In the genomic region with DNA sequence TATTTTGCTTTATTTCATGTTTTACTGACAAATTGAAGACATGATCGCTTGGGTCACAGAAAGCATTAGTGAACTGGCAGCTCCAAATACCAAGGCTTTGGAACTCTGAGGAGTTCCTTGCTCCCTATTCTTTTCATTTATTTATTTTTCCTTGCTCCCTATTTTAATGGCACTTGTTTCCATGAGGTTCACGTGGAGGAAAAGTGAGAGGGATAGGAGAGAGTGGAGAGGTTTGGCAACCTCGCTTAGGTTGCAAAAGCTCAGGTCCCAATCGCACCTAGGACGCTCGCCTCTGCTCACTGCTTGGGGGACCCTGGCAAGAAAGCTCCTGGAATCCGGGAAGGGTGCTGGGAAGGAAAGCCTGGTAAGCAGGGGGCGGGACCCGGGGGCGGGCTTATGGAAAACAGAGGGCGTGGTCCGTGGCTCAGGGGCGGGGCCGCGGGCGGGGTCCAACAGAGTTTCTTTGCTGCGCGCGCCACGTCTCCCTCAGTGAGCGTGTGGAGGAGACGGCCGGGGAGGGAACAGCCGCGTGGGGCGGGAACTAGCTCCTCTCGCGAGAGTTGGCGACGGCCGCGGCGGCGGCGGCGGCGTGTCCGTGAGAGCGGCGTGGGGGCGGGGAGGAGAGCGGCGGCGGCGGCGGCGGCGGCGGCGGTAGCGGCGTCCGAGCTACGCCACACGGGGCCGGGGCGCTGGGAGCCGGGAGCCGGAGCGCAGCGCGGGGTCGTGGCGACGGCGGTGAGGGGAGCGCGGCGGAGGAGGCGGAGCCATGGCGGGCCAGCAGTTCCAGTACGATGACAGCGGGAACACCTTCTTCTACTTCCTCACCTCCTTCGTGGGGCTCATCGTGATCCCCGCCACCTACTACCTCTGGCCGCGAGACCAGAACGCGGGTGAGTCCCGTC, we compare ENCODE assay signal across 7 mouse cellular contexts. TPM values are rescaled to one million over a fixed set of nuclear protein-coding genes. Genes with fewer than 3 reads are reported as not detected.
A peak's percentile ranks its signal among the peaks of the same experiment; 100 is the strongest.
DNase-seq lines count a peak whose midpoint lies in the region; ATAC-seq lines count a peak whose summit lies in the region.

A gene (plus strand): TSS at position 498 of the 902 bp plus-strand sequence.

- H3K4me1 ChIP-seq in embryonic facial prominence, embryonic 11.5 days (ENCODE audit: control insufficient read depth, insufficient read depth, low read length): no peaks in the 10 kb centered on the region
- H3K4me1 ChIP-seq in limb, embryonic 10.5 days: peaks cover 24% of the 10 kb centered on the region
- H3K4me1 ChIP-seq in midbrain, embryonic 13.5 days (replicated peaks): peaks cover 32% of the 10 kb centered on the region

- peak; percentile 94 for ATAC-seq in embryonic facial prominence, embryonic 11.5 days (replicated peaks; ENCODE audit: insufficient number of reproducible peaks, low FRiP score, low TSS enrichment, low read depth)
- ATAC-seq in granulocyte monocyte progenitor cell, adult 5-6 weeks (replicated peaks; ENCODE audit: poor library complexity, severe bottlenecking): peak; percentile 85
- ATAC-seq in midbrain, embryonic 13.5 days: peak; percentile 94

- under 1% methylated on average over 53 of the region's 81 CpGs for WGBS in embryonic facial prominence, embryonic 11.5 days
- WGBS in limb, embryonic 10.5 days: under 1% methylated on average over 56 of the region's 81 CpGs
- WGBS in midbrain, embryonic 13.5 days: 1% methylated on average over 46 of the region's 81 CpGs

- no peaks in the 10 kb centered on the region for H3K36me3 ChIP-seq in embryonic facial prominence, embryonic 11.5 days (replicated peaks; ENCODE audit: control insufficient read depth, insufficient read depth, low read depth, low read length)
- no peaks in the 10 kb centered on the region for H3K36me3 ChIP-seq in limb, embryonic 10.5 days
- no peaks in the 10 kb centered on the region for H3K36me3 ChIP-seq in midbrain, embryonic 13.5 days

- peak within 1 kb of the TSS; percentile 87 for H3K4me3 ChIP-seq in embryonic facial prominence, embryonic 11.5 days (ENCODE audit: low read depth, low read length)
- H3K4me3 ChIP-seq in limb, embryonic 10.5 days: peak within 1 kb of the TSS; percentile 73
- H3K4me3 ChIP-seq in midbrain, embryonic 13.5 days (replicated peaks): peak within 1 kb of the TSS; percentile 97

- H3K9me3 ChIP-seq in embryonic facial prominence, embryonic 11.5 days (replicated peaks; ENCODE audit: control insufficient read depth, low read length): no peaks in the 10 kb centered on the region
- no peaks in the 10 kb centered on the region for H3K9me3 ChIP-seq in limb, embryonic 10.5 days (replicated peaks)
- H3K9me3 ChIP-seq in midbrain, embryonic 13.5 days: no peaks in the 10 kb centered on the region

- H3K27ac ChIP-seq in embryonic facial prominence, embryonic 11.5 days (replicated peaks; ENCODE audit: low read depth, low read length): peak within 1 kb of the TSS; percentile 82
- peak within 1 kb of the TSS; percentile 94 for H3K27ac ChIP-seq in limb, embryonic 10.5 days
- H3K27ac ChIP-seq in midbrain, embryonic 13.5 days: peak within 1 kb of the TSS; percentile 95

- H3K4me2 ChIP-seq in embryonic facial prominence, embryonic 11.5 days (ENCODE audit: low read depth, low read length): peak within 1 kb of the TSS; percentile 50
- peak within 1 kb of the TSS; percentile 76 for H3K4me2 ChIP-seq in midbrain, embryonic 13.5 days (replicated peaks)

- no peaks in the 10 kb centered on the region for H3K27me3 ChIP-seq in embryonic facial prominence, embryonic 11.5 days (ENCODE audit: control insufficient read depth, insufficient read depth, low read length)
- no peaks in the 10 kb centered on the region for H3K27me3 ChIP-seq in limb, embryonic 10.5 days (ENCODE audit: low read depth, poor library complexity, severe bottlenecking)
- 0 out of 2 replicates have a peak, but pooled peaks cover 3% of the 10 kb centered on the region for H3K27me3 ChIP-seq in midbrain, embryonic 13.5 days

- peak; percentile 99 for DNase-seq in adrenal gland, postnatal 14 days
- DNase-seq in embryonic facial prominence, embryonic 11.5 days (ENCODE audit: low spot score): peak; percentile 98
- DNase-seq in kidney, adult 11 months: peak; percentile 96
- peak; percentile 100 for DNase-seq in limb, embryonic 10.5 days (ENCODE audit: low spot score)
- DNase-seq in spleen, adult 12 weeks (ENCODE audit: low spot score): peak; percentile 93

- peak within 1 kb of the TSS; percentile 97 for H3K9ac ChIP-seq in embryonic facial prominence, embryonic 11.5 days (replicated peaks; ENCODE audit: low read length)
- peak within 1 kb of the TSS; percentile 99 for H3K9ac ChIP-seq in midbrain, embryonic 13.5 days (replicated peaks)

RNA-seq across cellular contexts. Expression of the gene that starts here (rescaled TPM):
- 56.2 and 70.6 TPM in 2 replicates for total RNA-seq in adrenal gland, postnatal 14 days (2021)
- 26.0 and 29.4 TPM in 2 replicates for polyA plus RNA-seq in embryonic facial prominence, embryonic 11.5 days (2014; fragmentation: Nextera tagmentation; extraction: Ambion mirVana)
- total RNA-seq in granulocyte monocyte progenitor cell, adult 5-6 weeks (2014; fragmentation: Nextera tagmentation): 45.5 and 54.6 TPM in 2 replicates
- 46.8 and 68.4 TPM in 2 replicates for total RNA-seq in granulocyte monocyte progenitor cell, adult 5-6 weeks (2017)
- 24.7 and 29.9 TPM in 2 replicates for polyA plus RNA-seq in limb, embryonic 10.5 days (2016; fragmentation: Nextera tagmentation; extraction: Ambion mirVana)
- 26.3 and 26.4 TPM in 2 replicates for polyA plus RNA-seq in midbrain, embryonic 13.5 days (2015; fragmentation: Nextera tagmentation; extraction: Ambion mirVana)

Comparison
In these comparisons a context has a peak if more than half of its experiments do, and no peak if none do; other contexts are left out.
1. Peak in every context shown above with its lines: DNase-seq, ATAC-seq, H3K4me3 ChIP-seq and H3K27ac ChIP-seq.